Mouse (Mus musculus) liver, embryonic 15.5 days (tissue): ENCODE data around the gene Hormad2. TPM values are rescaled to one million over a fixed set of nuclear protein-coding genes. Genes with fewer than 3 reads are reported as not detected.

ENCODE experiments used
- ATAC-seq: fragments of 200-750 bp; cut with Nextera tagmentation; 2 replicates; pipeline ENCODE4 v1.8.0; 2017; ENCODE audit warnings: moderate number of reproducible peaks, mild to moderate bottlenecking, moderate library complexity; ENCODE audit not compliant: insufficient read depth
- H3K27ac ChIP-seq: fragments of 300-500 bp; sonication (generic); replicated peaks from 2 replicates; pipeline ENCODE4 v1.5.1; 2015; ENCODE audit warnings: mild to moderate bottlenecking, inconsistent platforms
- H3K27me3 ChIP-seq: fragments of 300-500 bp; sonication (generic); 2 replicates; pipeline ENCODE4 v1.6.1; 2015; ENCODE audit warnings: mild to moderate bottlenecking, inconsistent platforms
- H3K36me3 ChIP-seq: fragments of 300-500 bp; sonication (generic); replicated peaks from 2 replicates; pipeline ENCODE4 v1.6.1; 2015; ENCODE audit warnings: moderate library complexity, mild to moderate bottlenecking, inconsistent platforms
- H3K4me1 ChIP-seq: fragments of 300-500 bp; sonication (generic); replicated peaks from 2 replicates; pipeline ENCODE4 v1.6.1; 2015; ENCODE audit warnings: inconsistent platforms
- H3K4me2 ChIP-seq: fragments of 300-500 bp; sonication (generic); 2 replicates; pipeline ENCODE4 v1.6.1; 2015; ENCODE audit warnings: moderate library complexity, mild to moderate bottlenecking, inconsistent platforms
- H3K4me3 ChIP-seq: fragments of 300-500 bp; sonication (generic); replicated peaks from 2 replicates; pipeline ENCODE4 v1.5.1; 2015; ENCODE audit warnings: mild to moderate bottlenecking, inconsistent platforms
- H3K9ac ChIP-seq: fragments of 300-500 bp; sonication (generic); 2 replicates; pipeline ENCODE4 v1.6.1; 2015; ENCODE audit warnings: moderate library complexity, mild to moderate bottlenecking, inconsistent platforms
- H3K9me3 ChIP-seq: fragments of 300-500 bp; sonication (generic); replicated peaks from 2 replicates; pipeline ENCODE4 v1.6.1; 2016; ENCODE audit warnings: inconsistent platforms
- WGBS: fragments of 180-500 bp; shearing (Covaris S2); methylation state at CpG from one replicate; pipeline ENCODE4 v1.1.7; 2015; ENCODE audit warnings: mixed read lengths; ENCODE audit not compliant: insufficient replicate concordance; 5-methylcytosine and 5-hydroxymethylcytosine counted together
- polyA plus RNA-seq: library from polyadenylated mRNA; unstranded; fragments of >200 nt; fragmentation: Nextera tagmentation; extraction: Ambion mirVana; gene quantifications from 2 replicates; pipeline ENCODE4 v1.2.1, GENCODE M21; 2015

Hormad2 gene
- polyA plus RNA-seq, 1 experiment from 2014 or later: 0.18 TPM

GRCm38 (mm10) chr11:4300683-4301082 is 140.2 kb downstream of the Hormad2 start:
- H3K4me2 ChIP-seq: no peak overlapping the region
- WGBS: 48% methylated on average over 3 of the region's 3 CpGs
- H3K4me3 ChIP-seq: no peak overlapping the region
- H3K9ac ChIP-seq: no peak overlapping the region
- H3K9me3 ChIP-seq: no peaks in the 10 kb centered on the region
- no peak for ATAC-seq
- H3K27me3 ChIP-seq: peaks cover 11% of the 10 kb centered on the region
- H3K27ac ChIP-seq: no peak overlapping the region
- H3K36me3 ChIP-seq: no peaks in the 10 kb centered on the region
- peaks cover 19% of the 10 kb centered on the region for H3K4me1 ChIP-seq

- Histone ChIP-seq H3K36me3 (no peaks in the 10 kb centered on the region), H3K9ac (no peak overlapping the region), H3K9me3 (no peaks in the 10 kb centered on the region), H3K27me3 (peaks cover 16% of the 10 kb centered on the region), H3K4me2 (no peak overlapping the region), H3K27ac (no peak overlapping the region), H3K4me1 (peaks cover 20% of the 10 kb centered on the region), H3K4me3 (no peak overlapping the region)
- no peak for ATAC-seq
- 63% methylated on average over 14 of the region's 14 CpGs for WGBS
Observed at GRCm38 (mm10) chr11:4299735-4300474, 141.0 kb downstream of the Hormad2 start.

GRCm38 (mm10) chr11:4299191-4299590 is 141.7 kb downstream of the Hormad2 start:
- H3K4me1 ChIP-seq: peaks cover 22% of the 10 kb centered on the region
- 59% methylated on average over 12 of the region's 12 CpGs for WGBS
- H3K4me2 ChIP-seq: no peak overlapping the region
- ATAC-seq: no peak
- H3K36me3 ChIP-seq: no peaks in the 10 kb centered on the region
- no peak overlapping the region for H3K4me3 ChIP-seq
- peaks cover 23% of the 10 kb centered on the region for H3K27me3 ChIP-seq
- H3K27ac ChIP-seq: no peak overlapping the region
- H3K9ac ChIP-seq: no peak overlapping the region
- no peaks in the 10 kb centered on the region for H3K9me3 ChIP-seq

GRCm38 (mm10) chr11:4298615-4299014 is 142.3 kb downstream of the Hormad2 start:
- ATAC-seq: no peak
- no peak overlapping the region for H3K9ac ChIP-seq
- no peak overlapping the region for H3K27ac ChIP-seq
- peaks cover 25% of the 10 kb centered on the region for H3K4me1 ChIP-seq
- H3K36me3 ChIP-seq: no peaks in the 10 kb centered on the region
- no peak overlapping the region for H3K4me3 ChIP-seq
- WGBS: 38% methylated on average over 7 of the region's 7 CpGs
- peaks cover 29% of the 10 kb centered on the region for H3K27me3 ChIP-seq
- no peak overlapping the region for H3K4me2 ChIP-seq
- H3K9me3 ChIP-seq: no peaks in the 10 kb centered on the region

- WGBS: 40% methylated on average over 3 of the region's 3 CpGs
- peaks cover 33% of the 10 kb centered on the region for H3K4me1 ChIP-seq
- no peaks in the 10 kb centered on the region for H3K36me3 ChIP-seq
- ATAC-seq: no peak
- no peak overlapping the region for H3K4me2 ChIP-seq
- H3K9ac ChIP-seq: no peak overlapping the region
- peaks cover 32% of the 10 kb centered on the region for H3K27me3 ChIP-seq
- H3K27ac ChIP-seq: no peak overlapping the region
- H3K9me3 ChIP-seq: no peaks in the 10 kb centered on the region
- H3K4me3 ChIP-seq: no peak overlapping the region
Observed at GRCm38 (mm10) chr11:4297753-4298152, 143.2 kb downstream of the Hormad2 start.

GRCm38 (mm10) chr11:4296610-4297275 is 144.2 kb downstream of the Hormad2 start:
- Histone ChIP-seq H3K27ac (no peak overlapping the region), H3K4me2 (no peak overlapping the region), H3K27me3 (peaks cover 32% of the 10 kb centered on the region), H3K9me3 (no peaks in the 10 kb centered on the region), H3K9ac (no peak overlapping the region), H3K36me3 (no peaks in the 10 kb centered on the region), H3K4me3 (no peak overlapping the region), H3K4me1 (peaks cover 43% of the 10 kb centered on the region)
- WGBS: 42% methylated on average over 10 of the region's 10 CpGs
- no peak for ATAC-seq

Other genes starting within 250 kb of the Hormad2 start
- 1.5 TPM in 2 replicates for gene Castor1, start 222.9 kb downstream of the Hormad2 start, polyA plus RNA-seq
- 0.50 TPM in 2 replicates for gene Osm, start 204.7 kb downstream of the Hormad2 start, polyA plus RNA-seq
- gene Lif, start 183.5 kb downstream of the Hormad2 start, polyA plus RNA-seq: not detected in 2 replicates
- gene Mtmr3, start 153.8 kb upstream of the Hormad2 start, polyA plus RNA-seq: 32.5 and 36.6 TPM in 2 replicates
- gene Gm11032, start 179.0 kb upstream of the Hormad2 start, polyA plus RNA-seq: not detected in 2 replicates
- gene Ascc2, start 196.6 kb upstream of the Hormad2 start, polyA plus RNA-seq: 17.9 and 18.4 TPM in 2 replicates